Mouse (Mus musculus) limb, embryonic 13.5 days (tissue): ENCODE data around the gene Hmgb1. TPM values are rescaled to one million over a fixed set of nuclear protein-coding genes. Genes with fewer than 3 reads are reported as not detected.
A peak's percentile ranks its signal among the peaks of the same experiment; 100 is the strongest.

ENCODE experiments used
- ATAC-seq: fragments of 200-750 bp; cut with Nextera tagmentation; 2 replicates; pipeline ENCODE4 v1.8.0; 2017; ENCODE audit warnings: low read depth, moderate number of reproducible peaks, moderate TSS enrichment; ENCODE audit not compliant: low FRiP score
- H3K27ac ChIP-seq: fragments of 300-500 bp; sonication (generic); 2 replicates; pipeline ENCODE4 v1.5.1; 2015; ENCODE audit warnings: inconsistent platforms, mild to moderate bottlenecking, moderate library complexity
- H3K27me3 ChIP-seq: fragments of 300-500 bp; sonication (generic); 2 replicates; pipeline ENCODE4 v1.6.1; 2015; ENCODE audit warnings: mild to moderate bottlenecking, inconsistent platforms
- H3K36me3 ChIP-seq: fragments of 300-500 bp; sonication (generic); 2 replicates; pipeline ENCODE4 v1.6.1; 2015; ENCODE audit warnings: inconsistent platforms, mild to moderate bottlenecking, moderate library complexity
- H3K4me1 ChIP-seq: fragments of 300-500 bp; sonication (generic); 2 replicates; pipeline ENCODE4 v1.6.1; 2015; ENCODE audit warnings: inconsistent platforms
- H3K4me2 ChIP-seq: fragments of 300-500 bp; sonication (generic); replicated peaks from 2 replicates; pipeline ENCODE4 v1.6.1; 2015; ENCODE audit warnings: inconsistent platforms, mild to moderate bottlenecking, moderate library complexity
- H3K4me3 ChIP-seq: fragments of 300-500 bp; sonication (generic); 2 replicates; pipeline ENCODE4 v1.5.1; 2015; ENCODE audit warnings: moderate library complexity, mild to moderate bottlenecking, inconsistent platforms
- H3K9ac ChIP-seq: fragments of 300-500 bp; sonication (generic); 2 replicates; pipeline ENCODE4 v1.6.1; 2015; ENCODE audit warnings: mild to moderate bottlenecking, inconsistent platforms
- H3K9me3 ChIP-seq: fragments of 300-500 bp; sonication (generic); 2 replicates; pipeline ENCODE4 v1.6.1; 2016; ENCODE audit warnings: inconsistent platforms
- WGBS: fragments of 180-500 bp; shearing (Covaris S2); methylation state at CpG from one replicate; pipeline ENCODE4 v1.1.7; 2015; 5-methylcytosine and 5-hydroxymethylcytosine counted together
- polyA plus RNA-seq: library from polyadenylated mRNA; unstranded; fragments of >200 nt; fragmentation: Nextera tagmentation; extraction: Ambion mirVana; gene quantifications from 2 replicates; pipeline ENCODE4 v1.2.1, GENCODE M21; 2015

The Hmgb1 gene
- polyA plus RNA-seq, 1 experiment from 2014 or later, result 1,754 TPM

DNA sequence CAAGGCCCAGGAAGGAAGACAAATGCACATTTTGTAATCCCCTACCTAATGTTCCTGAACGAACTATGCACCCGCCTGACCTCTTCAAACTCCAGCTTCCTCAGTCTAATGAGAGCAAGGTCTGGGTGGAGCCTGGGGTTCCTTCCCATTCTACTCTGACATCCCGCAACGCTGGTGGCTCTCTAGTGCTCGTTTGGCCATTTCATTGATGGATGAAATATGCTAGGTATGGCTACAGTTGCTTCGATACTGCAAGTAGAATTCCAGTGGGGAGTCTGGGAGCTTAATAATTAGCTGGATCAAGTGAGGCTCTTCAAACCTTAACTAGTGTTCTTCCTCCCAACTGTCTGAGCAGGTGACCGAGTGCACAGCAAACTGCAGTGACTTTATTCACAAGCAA is 163.2 kb downstream of the Hmgb1 start:
- Histone ChIP-seq H3K27ac (no peak overlapping the region), H3K9me3 (no peaks in the 10 kb centered on the region), H3K4me1 (peaks cover 9% of the 10 kb centered on the region), H3K4me3 (no peak overlapping the region), H3K36me3 (no peaks in the 10 kb centered on the region), H3K27me3 (no peaks in the 10 kb centered on the region), H3K9ac (no peak overlapping the region), H3K4me2 (peak overlapping the region; percentile 39)
- ATAC-seq, result no peak
- 47% methylated on average over 7 of the region's 7 CpGs for WGBS

DNA sequence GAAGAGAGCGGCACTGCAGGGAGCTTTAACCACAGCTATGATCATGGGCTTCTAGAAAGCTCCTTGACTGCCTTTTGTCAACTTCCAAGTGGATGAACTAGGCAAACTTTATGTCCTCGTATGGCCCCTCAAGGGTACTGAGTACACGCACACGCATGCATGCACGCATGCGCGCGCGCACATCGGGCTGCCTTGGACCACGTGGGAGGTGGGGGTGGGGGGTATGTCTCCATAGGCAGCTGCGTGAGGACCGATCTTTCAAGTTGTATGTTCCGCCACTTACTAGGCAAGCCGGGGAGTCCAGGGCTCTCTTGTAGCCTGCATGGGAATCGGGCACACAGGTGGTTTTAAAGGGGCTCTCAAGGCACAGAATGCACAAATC is 163.6 kb downstream of the Hmgb1 start:
- H3K9me3 ChIP-seq, result no peaks in the 10 kb centered on the region
- H3K4me1 ChIP-seq, result peaks cover 13% of the 10 kb centered on the region
- no peak overlapping the region for H3K4me3 ChIP-seq
- no peaks in the 10 kb centered on the region for H3K36me3 ChIP-seq
- H3K9ac ChIP-seq, result 0 out of 2 replicates have a peak overlapping the region, but pooled peaks have one; percentile 14
- WGBS, result 65% methylated on average over 16 of the region's 16 CpGs
- H3K27ac ChIP-seq, result no peak overlapping the region
- peak overlapping the region; percentile 39 for H3K4me2 ChIP-seq
- no peaks in the 10 kb centered on the region for H3K27me3 ChIP-seq
- no peak for ATAC-seq

DNA sequence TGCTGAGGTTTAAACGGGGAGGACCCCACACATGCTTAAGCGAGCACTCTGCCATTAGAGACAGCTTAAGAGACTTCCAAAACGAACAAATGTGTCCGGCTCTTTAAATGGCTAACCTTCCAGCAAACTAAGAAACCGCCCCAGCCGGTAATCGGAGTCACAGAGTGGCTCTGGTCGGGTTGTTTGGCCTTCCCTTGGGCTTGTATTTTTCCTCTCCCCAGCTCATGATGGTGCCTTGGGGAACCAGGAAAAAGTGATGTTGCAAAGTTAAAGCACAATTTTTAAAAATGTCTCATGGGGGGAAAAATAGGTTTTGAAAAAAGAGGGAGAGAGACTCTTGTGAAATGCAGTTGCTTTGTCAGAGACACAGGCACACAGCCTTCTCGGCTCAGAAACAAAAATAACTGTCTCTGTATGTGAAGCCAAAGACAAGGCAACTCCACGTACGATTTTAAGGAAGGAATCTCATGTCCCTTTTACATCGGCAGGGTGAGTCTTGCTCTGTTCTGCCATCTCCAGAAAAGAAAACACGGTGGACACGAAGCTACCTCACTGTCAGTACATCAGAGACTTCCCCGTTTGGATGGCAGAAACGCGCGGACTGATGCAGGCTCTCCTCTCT is 164.1 kb downstream of the Hmgb1 start:
- Histone ChIP-seq H3K4me2 (peak overlapping the region; percentile 39), H3K27me3 (no peaks in the 10 kb centered on the region), H3K4me3 (no peak overlapping the region), H3K36me3 (no peaks in the 10 kb centered on the region), H3K9me3 (no peaks in the 10 kb centered on the region), H3K9ac (0 out of 2 replicates have a peak overlapping the region, but pooled peaks have one; percentile 14), H3K4me1 (peaks cover 13% of the 10 kb centered on the region), H3K27ac (no peak overlapping the region)
- ATAC-seq, result no peak
- 46% methylated on average over 18 of the region's 18 CpGs for WGBS

DNA sequence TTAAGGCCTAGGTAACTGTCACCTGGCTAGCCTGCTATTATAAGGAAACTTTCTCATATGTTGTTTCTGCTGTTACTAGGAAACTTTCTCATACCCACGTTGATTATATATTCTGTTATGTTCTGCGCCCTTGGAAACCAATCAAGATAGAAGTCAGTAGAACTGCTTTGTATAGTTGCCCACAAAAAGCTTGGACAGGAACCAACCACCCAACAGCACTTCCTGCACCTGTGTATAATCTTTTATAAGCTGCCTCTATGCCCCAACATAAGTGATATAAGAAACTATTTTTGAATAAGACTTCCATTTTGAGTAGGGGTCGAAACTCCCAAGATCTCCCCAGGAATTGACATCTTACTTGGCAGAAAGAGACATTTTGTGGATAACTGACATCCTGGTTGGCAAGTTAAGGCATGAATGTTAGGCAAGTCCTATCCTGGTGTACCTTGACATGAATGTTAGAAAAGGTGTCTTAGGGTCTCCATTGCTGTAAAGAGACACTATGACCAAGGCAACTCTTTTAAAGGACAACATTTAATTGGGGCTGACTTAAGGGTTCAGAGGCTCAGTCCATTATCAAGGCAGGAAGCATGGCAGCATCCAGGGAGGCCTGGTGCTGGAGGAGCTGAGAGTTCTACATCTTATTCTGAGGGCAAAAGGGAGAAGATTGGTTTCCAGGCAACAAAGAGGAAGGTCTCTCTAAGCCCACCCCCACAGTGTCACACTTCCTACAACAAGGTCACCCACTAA is 166.4 kb downstream of the Hmgb1 start:
- H3K4me3 ChIP-seq, result no peak overlapping the region
- H3K4me1 ChIP-seq, result peaks cover 24% of the 10 kb centered on the region
- H3K9ac ChIP-seq, result no peak overlapping the region
- ATAC-seq, result no peak
- no peak overlapping the region for H3K27ac ChIP-seq
- H3K36me3 ChIP-seq, result no peaks in the 10 kb centered on the region
- H3K27me3 ChIP-seq, result no peaks in the 10 kb centered on the region
- no peaks in the 10 kb centered on the region for H3K9me3 ChIP-seq
- WGBS, result 88% methylated on average over 3 of the region's 3 CpGs
- no peak overlapping the region for H3K4me2 ChIP-seq

DNA sequence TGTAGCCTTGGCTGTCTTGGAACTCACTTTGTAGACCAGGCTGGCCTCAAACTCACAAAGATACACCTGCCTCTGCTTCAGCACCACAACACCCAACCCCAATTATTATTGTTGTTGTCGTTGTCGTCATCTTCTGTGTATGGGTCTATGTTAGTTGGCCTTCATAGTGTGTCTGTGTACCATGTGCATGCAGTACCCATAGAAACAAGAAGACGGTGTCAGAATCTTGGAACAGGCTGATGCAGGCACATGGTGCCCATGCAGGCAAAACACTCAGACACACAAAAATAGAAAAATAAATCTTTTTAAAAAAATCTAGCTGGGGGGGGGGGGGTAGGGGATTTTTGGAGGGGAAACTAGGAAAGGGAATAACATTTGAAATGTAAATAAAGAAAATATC is 167.1 kb downstream of the Hmgb1 start:
- 94% methylated on average over 3 of the region's 3 CpGs for WGBS
- Histone ChIP-seq H3K36me3 (no peaks in the 10 kb centered on the region), H3K4me3 (no peak overlapping the region), H3K27me3 (no peaks in the 10 kb centered on the region), H3K9ac (no peak overlapping the region), H3K4me1 (peaks cover 24% of the 10 kb centered on the region), H3K27ac (no peak overlapping the region), H3K9me3 (no peaks in the 10 kb centered on the region), H3K4me2 (no peak overlapping the region)
- ATAC-seq, result no peak

DNA sequence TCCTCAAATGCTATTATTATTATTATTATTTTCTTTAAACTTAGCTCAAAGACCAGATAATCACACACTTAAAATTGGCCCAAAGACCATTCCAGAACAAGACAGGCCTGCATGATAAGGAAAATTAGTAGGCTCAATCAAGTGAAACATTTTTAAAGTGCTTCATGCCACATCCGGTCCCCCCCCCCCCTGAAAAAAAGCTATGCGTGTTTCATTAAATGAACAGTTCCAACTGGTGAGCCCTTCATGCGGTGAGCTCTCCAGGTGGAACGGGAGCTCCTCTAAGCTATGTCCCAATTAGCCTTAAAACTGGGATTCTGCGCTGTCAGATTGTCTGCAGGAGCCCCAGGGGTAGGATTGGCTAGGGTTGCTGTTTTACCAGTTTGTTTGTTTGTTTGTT is 168.0 kb downstream of the Hmgb1 start:
- WGBS, result 49% methylated on average over 5 of the region's 5 CpGs
- peak overlapping the region; percentile 62 for H3K4me3 ChIP-seq
- H3K9ac ChIP-seq, result no peak overlapping the region
- peaks cover 24% of the 10 kb centered on the region for H3K4me1 ChIP-seq
- H3K36me3 ChIP-seq, result no peaks in the 10 kb centered on the region
- H3K9me3 ChIP-seq, result no peaks in the 10 kb centered on the region
- ATAC-seq, result no peak
- peak overlapping the region; percentile 84 for H3K4me2 ChIP-seq
- no peaks in the 10 kb centered on the region for H3K27me3 ChIP-seq
- no peak overlapping the region for H3K27ac ChIP-seq

DNA sequence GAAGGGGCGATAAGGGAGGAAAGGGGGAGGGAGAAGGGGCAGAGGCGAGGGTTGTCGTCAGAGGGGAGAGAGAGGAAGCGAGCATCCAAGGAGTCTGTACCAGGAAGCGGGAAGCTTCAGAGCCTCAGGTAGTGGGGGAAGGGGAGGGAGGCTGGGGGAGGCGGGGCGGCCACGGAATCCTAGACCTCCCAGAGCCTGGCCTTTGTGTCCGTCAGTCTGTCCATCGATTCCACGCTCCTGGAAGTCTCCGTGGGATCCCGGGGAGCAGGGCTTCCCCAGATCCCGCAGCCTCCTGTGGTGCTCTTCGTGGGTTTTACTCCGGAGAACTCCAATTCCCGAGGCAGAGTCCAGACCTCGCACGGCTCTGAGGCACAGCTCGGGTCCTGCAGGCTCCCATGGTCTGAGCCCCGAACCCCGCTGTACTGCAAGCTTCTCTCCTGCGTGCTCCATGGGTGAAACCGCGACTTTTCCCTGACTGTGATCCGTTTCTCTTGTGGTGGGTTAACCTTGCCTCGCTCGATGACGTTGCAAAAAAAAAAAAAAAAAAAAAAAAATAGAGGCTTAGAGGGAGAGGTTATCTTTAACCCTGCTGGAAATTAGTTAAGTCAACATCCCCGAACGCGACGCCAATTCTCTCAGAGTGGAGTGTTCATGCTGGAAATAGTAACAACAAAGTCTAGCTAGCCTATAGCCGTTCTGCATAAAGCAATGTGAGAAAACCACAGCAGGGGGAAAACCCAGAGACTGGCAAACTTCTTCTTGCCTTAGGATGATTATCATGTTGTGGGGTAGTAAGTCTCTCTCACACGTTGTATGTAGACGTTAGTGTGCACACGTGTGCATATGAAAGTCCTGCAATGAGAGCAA is 168.7 kb downstream of the Hmgb1 start:
- H3K4me1 ChIP-seq, result peaks cover 19% of the 10 kb centered on the region
- peak overlapping the region; percentile 62 for H3K4me3 ChIP-seq
- no peaks in the 10 kb centered on the region for H3K27me3 ChIP-seq
- H3K27ac ChIP-seq, result peak overlapping the region; percentile 84; the same call in 1 of the 2 replicates
- 2% methylated on average over 32 of the region's 37 CpGs for WGBS
- ATAC-seq, result peak; percentile 79
- peak overlapping the region; percentile 84 for H3K4me2 ChIP-seq
- H3K9ac ChIP-seq, result peak overlapping the region; percentile 83
- no peaks in the 10 kb centered on the region for H3K9me3 ChIP-seq
- no peaks in the 10 kb centered on the region for H3K36me3 ChIP-seq

DNA sequence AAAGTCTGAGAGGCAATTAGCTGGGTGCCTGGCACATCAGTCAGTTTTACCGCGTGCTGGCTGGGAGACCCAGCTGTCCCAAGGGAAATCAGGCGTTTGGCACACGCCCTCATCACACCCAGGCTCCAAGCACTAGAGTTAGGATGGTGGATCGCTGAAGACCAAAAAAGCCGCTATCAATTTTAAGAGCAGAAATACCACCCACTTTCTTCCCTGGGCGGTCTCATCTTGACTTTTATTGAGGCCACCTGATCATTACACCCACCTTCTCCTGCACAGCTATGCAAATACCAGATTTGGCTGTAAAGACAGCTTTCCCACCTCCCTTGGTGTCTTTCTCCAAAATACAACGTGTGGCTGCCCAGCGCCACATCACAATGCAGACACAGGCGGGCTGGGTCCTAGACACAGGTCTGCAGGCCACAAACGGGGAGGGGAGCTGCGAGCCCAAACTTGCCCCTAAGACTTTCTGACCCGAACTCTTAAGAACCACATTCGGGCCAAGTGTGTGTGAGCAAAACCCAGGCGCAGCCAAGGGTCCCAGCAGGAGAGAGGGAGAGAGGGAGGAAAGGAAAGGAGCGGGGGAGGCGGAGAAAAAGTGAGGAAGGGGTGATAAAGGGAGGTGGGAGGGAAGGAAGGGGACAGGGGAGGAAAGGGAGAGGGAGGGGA is 169.6 kb downstream of the Hmgb1 start:
- H3K9ac ChIP-seq, result peak overlapping the region; percentile 83
- no peaks in the 10 kb centered on the region for H3K27me3 ChIP-seq
- peak overlapping the region; percentile 84 for H3K4me2 ChIP-seq
- WGBS, result 6% methylated on average over 17 of the region's 17 CpGs
- no peaks in the 10 kb centered on the region for H3K36me3 ChIP-seq
- peaks cover 19% of the 10 kb centered on the region for H3K4me1 ChIP-seq
- peak overlapping the region; percentile 62 for H3K4me3 ChIP-seq
- no peaks in the 10 kb centered on the region for H3K9me3 ChIP-seq
- peak; percentile 41; the same call in 1 of the 2 replicates for ATAC-seq
- H3K27ac ChIP-seq, result peak overlapping the region; percentile 84

DNA sequence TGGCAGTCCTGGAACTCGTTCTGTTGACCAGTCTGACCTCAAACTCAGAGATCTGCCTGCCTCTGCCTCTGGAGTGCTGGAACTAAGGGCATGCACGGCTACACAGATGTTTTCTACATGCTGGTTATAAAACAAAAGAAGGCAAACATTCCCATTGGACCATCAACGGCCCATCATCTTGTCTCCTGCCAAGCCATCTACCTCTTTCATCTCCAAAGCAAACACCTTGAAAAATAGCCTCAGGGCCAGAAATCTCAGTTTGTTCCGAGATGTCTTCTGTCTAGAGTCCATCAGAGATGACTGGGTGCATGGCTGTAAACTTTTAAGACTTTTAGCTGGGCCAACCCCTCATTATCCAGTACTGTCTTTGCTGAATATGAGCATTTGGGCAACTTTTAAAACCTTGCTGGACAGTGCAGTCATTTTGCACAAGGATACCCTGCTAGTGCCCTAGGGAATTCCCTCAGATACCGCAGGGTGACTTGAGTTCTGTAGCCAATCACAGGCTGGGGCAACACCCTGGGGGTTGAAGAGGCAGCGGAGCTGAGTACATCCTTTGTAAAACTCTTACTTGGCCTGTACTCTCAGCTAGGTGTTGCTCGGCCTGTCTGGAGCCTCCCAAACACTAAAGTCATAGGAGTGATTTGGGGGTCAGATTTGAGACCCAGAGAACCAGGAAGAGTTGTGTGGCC is 170.3 kb downstream of the Hmgb1 start:
- ATAC-seq, result no peak
- Histone ChIP-seq H3K27ac (no peak overlapping the region), H3K4me1 (peaks cover 19% of the 10 kb centered on the region), H3K9me3 (no peaks in the 10 kb centered on the region), H3K9ac (no peak overlapping the region), H3K4me2 (peak overlapping the region; percentile 84), H3K4me3 (peak overlapping the region; percentile 62; the same call in 1 of the 2 replicates), H3K36me3 (no peaks in the 10 kb centered on the region), H3K27me3 (no peaks in the 10 kb centered on the region)
- 62% methylated on average over 7 of the region's 7 CpGs for WGBS

DNA sequence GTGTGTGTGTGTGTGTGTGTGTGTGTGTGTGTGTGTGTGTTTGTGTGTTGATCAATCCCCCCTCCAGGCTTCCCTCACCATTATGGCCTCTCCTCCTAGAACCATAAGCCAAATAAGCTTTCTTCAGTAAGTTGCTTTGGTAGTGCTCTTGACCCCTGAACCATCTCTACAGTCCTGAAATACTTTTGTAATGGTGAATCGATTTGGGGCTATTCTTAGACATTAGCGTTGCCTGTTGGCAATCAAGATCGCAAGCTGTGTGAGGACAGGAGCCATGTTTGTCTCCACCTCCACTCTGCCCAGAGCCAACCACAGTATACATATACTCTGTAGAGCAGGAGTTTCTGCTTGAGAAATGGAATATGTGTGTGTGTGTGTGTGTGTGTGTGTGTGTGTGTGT is 175.2 kb downstream of the Hmgb1 start:
- Histone ChIP-seq H3K36me3 (no peaks in the 10 kb centered on the region), H3K9ac (no peak overlapping the region), H3K27ac (no peak overlapping the region), H3K4me3 (no peak overlapping the region), H3K9me3 (no peaks in the 10 kb centered on the region), H3K4me2 (no peak overlapping the region), H3K4me1 (peaks cover 25% of the 10 kb centered on the region), H3K27me3 (no peaks in the 10 kb centered on the region)
- WGBS, result 86% methylated on average over 3 of the region's 3 CpGs
- ATAC-seq, result no peak

DNA sequence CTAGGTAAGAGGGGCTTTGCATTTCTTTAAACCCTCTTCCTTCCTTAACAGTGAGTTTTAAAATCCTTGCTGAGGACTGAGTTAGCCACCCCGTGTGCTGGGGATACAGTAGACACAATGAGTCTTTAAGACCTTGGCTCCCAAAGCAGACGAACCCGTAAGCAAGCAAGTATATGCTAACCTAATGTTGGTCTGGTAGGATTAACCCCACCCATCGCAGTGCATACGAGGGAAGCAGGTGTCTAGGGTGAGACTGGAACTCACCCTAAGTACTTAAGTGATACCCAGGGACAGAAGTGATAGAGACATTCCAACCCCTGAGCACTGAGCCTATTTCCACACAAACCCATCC is 177.0 kb downstream of the Hmgb1 start:
- peaks cover 35% of the 10 kb centered on the region for H3K4me1 ChIP-seq
- WGBS, result 43% methylated on average over 5 of the region's 5 CpGs
- H3K4me3 ChIP-seq, result peak overlapping the region; percentile 6; the same call in 1 of the 2 replicates
- no peak for ATAC-seq
- H3K36me3 ChIP-seq, result no peaks in the 10 kb centered on the region
- no peaks in the 10 kb centered on the region for H3K9me3 ChIP-seq
- H3K4me2 ChIP-seq, result peak overlapping the region; percentile 64
- H3K27me3 ChIP-seq, result no peaks in the 10 kb centered on the region
- H3K9ac ChIP-seq, result peak overlapping the region; percentile 46
- H3K27ac ChIP-seq, result peak overlapping the region; percentile 81
